Mouse (Mus musculus) MEL (cell line): ENCODE measurements around the gene Txnrd1. TPM values are rescaled to one million over a fixed set of nuclear protein-coding genes. Genes with fewer than 3 reads are reported as not detected.

Experiments
- DNase-seq: peaks from one replicate; pipeline ENCODE4 v3.0.0; 2011; ENCODE audit warnings: low read depth, low spot score
- H3K27ac ChIP-seq: 2 replicates; pipeline ENCODE4 v1.5.1; 2012; ENCODE audit warnings: low read depth, mild to moderate bottlenecking, control low read depth, low read length, moderate library complexity; ENCODE audit not compliant: control insufficient read depth
- H3K27me3 ChIP-seq, 2 experiments: fragments of 150-350 bp in 1 of 2; sonication (generic) in 1 of 2; 2 replicates each; pipeline ENCODE4 v1.6.1; 2012; ENCODE audit warnings: low read length in 2 of 2, mild to moderate bottlenecking in 2 of 2, improper control_type of control experiment in 1 of 2, moderate library complexity in 1 of 2; ENCODE audit not compliant: insufficient read depth in 2 of 2, control insufficient read depth in 1 of 2
- H3K36me3 ChIP-seq, 2 experiments: 2 replicates each; pipeline ENCODE4 v1.6.1; 2012 to 2014; ENCODE audit warnings: low read length in 2 of 2, improper control_type of control experiment in 1 of 2, inconsistent platforms in 1 of 2, mild to moderate bottlenecking in 1 of 2; ENCODE audit not compliant: insufficient read depth in 2 of 2, control insufficient read depth in 1 of 2
- H3K4me1 ChIP-seq, 2 experiments: fragments of 150-350 bp in 1 of 2; sonication (generic) in 1 of 2; 2 replicates each; pipeline ENCODE4 v1.6.1; 2012; ENCODE audit warnings: low read length in 2 of 2, improper control_type of control experiment in 1 of 2, mild to moderate bottlenecking in 1 of 2; ENCODE audit not compliant: insufficient read depth in 2 of 2, control insufficient read depth in 1 of 2
- H3K4me3 ChIP-seq, 2 experiments: fragments of 150-350 bp in 1 of 2; sonication (generic) in 1 of 2; 2 replicates each; pipeline ENCODE4 v1.5.1; 2012; ENCODE audit warnings: low read depth in 2 of 2, low read length in 2 of 2, mild to moderate bottlenecking in 2 of 2, moderate library complexity in 2 of 2, control low read depth in 1 of 2, improper control_type of control experiment in 1 of 2; ENCODE audit not compliant: control insufficient read depth in 1 of 2, insufficient read depth in 1 of 2
- H3K79me2 ChIP-seq: 2 replicates; pipeline ENCODE4 v1.6.1; 2012; ENCODE audit warnings: mild to moderate bottlenecking, low read length, moderate library complexity; ENCODE audit not compliant: control insufficient read depth, poor library complexity, insufficient read depth
- H3K9ac ChIP-seq: 2 replicates; pipeline ENCODE4 v1.6.1; 2012; ENCODE audit warnings: low read depth, mild to moderate bottlenecking, control low read depth, low read length, moderate library complexity; ENCODE audit not compliant: control insufficient read depth, poor library complexity, severe bottlenecking
- H3K9me3 ChIP-seq: fragments of 150-350 bp; sonication (generic); replicated peaks from 2 replicates; pipeline ENCODE4 v1.6.1; 2012; ENCODE audit warnings: mild to moderate bottlenecking, low read length, improper control_type of control experiment, moderate library complexity; ENCODE audit not compliant: insufficient read depth
- CTCF ChIP-seq, 3 experiments: IDR thresholded peaks in 2 of 3; conservative IDR thresholded peaks in 1 of 3; 2 replicates each; pipeline ENCODE4 v1.5.1; 2011 to 2012; ENCODE audit warnings: low read length in 3 of 3, low read depth in 2 of 3, mild to moderate bottlenecking in 2 of 3, improper control_type of control experiment in 1 of 3, inconsistent platforms in 1 of 3, mixed read lengths in 1 of 3, moderate library complexity in 1 of 3; ENCODE audit not compliant: control insufficient read depth in 1 of 3, insufficient read depth in 1 of 3, poor library complexity in 1 of 3, severe bottlenecking in 1 of 3
- ELF1 ChIP-seq: IDR thresholded peaks from 2 replicates; pipeline ENCODE4 v1.6.1; 2014; ENCODE audit warnings: low read depth, mild to moderate bottlenecking, inconsistent platforms, low read length, improper control_type of control experiment, moderate library complexity
- EP300 ChIP-seq, 2 experiments: IDR thresholded peaks; 2 replicates each; pipeline ENCODE4 v1.6.1; 2011; ENCODE audit warnings: improper control_type of control experiment in 2 of 2, low read length in 2 of 2, low read depth in 1 of 2, mild to moderate bottlenecking in 1 of 2
- ETS1 ChIP-seq: IDR thresholded peaks from 2 replicates; pipeline ENCODE4 v1.6.1; 2012; ENCODE audit warnings: low read depth, mild to moderate bottlenecking, inconsistent platforms, low read length, improper control_type of control experiment, moderate library complexity
- GATA1 ChIP-seq: IDR thresholded peaks from 2 replicates; pipeline ENCODE4 v1.6.1; 2011; ENCODE audit warnings: low read depth, low read length, improper control_type of control experiment
- JUND ChIP-seq: IDR thresholded peaks from 2 replicates; pipeline ENCODE4 v1.6.1; 2011; ENCODE audit warnings: low read depth, mild to moderate bottlenecking, improper control_type of control experiment, low read length
- KAT2A ChIP-seq: conservative IDR thresholded peaks from 2 replicates; pipeline ENCODE4 v1.6.1; 2012; ENCODE audit warnings: low read depth, low read length, improper control_type of control experiment, inconsistent platforms
- MAFK ChIP-seq: IDR thresholded peaks from 2 replicates; pipeline ENCODE4 v1.6.1; 2011; ENCODE audit warnings: low read depth, mild to moderate bottlenecking, low read length, improper control_type of control experiment, borderline replicate concordance
- MEF2A ChIP-seq: IDR thresholded peaks from 2 replicates; pipeline ENCODE4 v1.6.1; 2014; ENCODE audit warnings: low read depth, mild to moderate bottlenecking, inconsistent platforms, low read length, improper control_type of control experiment; ENCODE audit not compliant: poor library complexity, insufficient replicate concordance, severe bottlenecking; ENCODE audit errors: extremely low read depth
- MXI1 ChIP-seq: IDR thresholded peaks from 2 replicates; pipeline ENCODE4 v1.6.1; 2011; ENCODE audit warnings: mild to moderate bottlenecking, low read depth, low read length, improper control_type of control experiment
- MYB ChIP-seq: IDR thresholded peaks from 2 replicates; pipeline ENCODE4 v1.6.1; 2011; ENCODE audit warnings: mild to moderate bottlenecking, low read depth, low read length, improper control_type of control experiment
- MYC ChIP-seq: IDR thresholded peaks from 2 replicates; pipeline ENCODE4 v1.6.1; 2011; ENCODE audit warnings: low read depth, mild to moderate bottlenecking, low read length, improper control_type of control experiment, moderate library complexity
- NRF1 ChIP-seq: IDR thresholded peaks from 2 replicates; pipeline ENCODE4 v1.6.1; 2014; ENCODE audit warnings: low read depth, mild to moderate bottlenecking, inconsistent platforms, low read length, improper control_type of control experiment, moderate library complexity; ENCODE audit not compliant: poor library complexity, insufficient read depth, severe bottlenecking
- RAD21 ChIP-seq: IDR thresholded peaks from 2 replicates; pipeline ENCODE4 v1.6.1; 2011; ENCODE audit warnings: mild to moderate bottlenecking, low read depth, low read length, improper control_type of control experiment
- SIN3A ChIP-seq: IDR thresholded peaks from 2 replicates; pipeline ENCODE4 v1.6.1; 2012; ENCODE audit warnings: low read length, improper control_type of control experiment, inconsistent platforms
- TBP ChIP-seq: IDR thresholded peaks from 2 replicates; pipeline ENCODE4 v1.8.0; 2011; ENCODE audit warnings: low read depth, low read length, improper control_type of control experiment
- USF2 ChIP-seq, 2 experiments: IDR thresholded peaks; 2 replicates each; pipeline ENCODE4 v1.6.1; 2011 to 2012; ENCODE audit warnings: improper control_type of control experiment in 2 of 2, low read length in 2 of 2, borderline replicate concordance in 1 of 2, inconsistent platforms in 1 of 2, low read depth in 1 of 2, mild to moderate bottlenecking in 1 of 2; ENCODE audit not compliant: insufficient read depth in 1 of 2
- ZMIZ1 ChIP-seq: IDR thresholded peaks from 2 replicates; pipeline ENCODE4 v1.6.1; 2012; ENCODE audit warnings: low read depth, mild to moderate bottlenecking, inconsistent platforms, low read length, improper control_type of control experiment, moderate library complexity
- ZNF384 ChIP-seq: IDR thresholded peaks from 2 replicates; pipeline ENCODE4 v1.6.1; 2012; ENCODE audit warnings: low read depth, mild to moderate bottlenecking, inconsistent platforms, low read length, improper control_type of control experiment
- polyA plus RNA-seq, 2 experiments: library from polyadenylated mRNA; stranded (reverse) in 1 of 2; unstranded in 1 of 2; fragments of >175 nt in 1 of 2; fragments of >200 nt in 1 of 2; gene quantifications; 2 replicates each; pipeline versions ENCODE4 v1.2.1 to v1.2.4; 2012; ENCODE audit warnings: low replicate concordance in 2 of 2, low read depth in 1 of 2; ENCODE audit not compliant: insufficient read length in 2 of 2, insufficient read depth in 1 of 2, missing spikeins in 1 of 2
- total RNA-seq: library from RNA; depleted of rRNA; stranded (reverse); fragments of 300-350 nt; gene quantifications from 2 replicates; pipeline ENCODE4 v1.2.3, GENCODE M21; 2012

Txnrd1 gene
- total and polyA plus RNA-seq, 3 experiments = 91.6 to 127 TPM; not detected in 1

- Histone ChIP-seq H3K4me1 (no peaks in the 10 kb centered on the region), H3K27me3 (no peaks in the 10 kb centered on the region; a peak in 1 of 4 replicates), H3K79me2 (no peaks in the 10 kb centered on the region), H3K9me3 (no peaks in the 10 kb centered on the region), H3K27ac (no peak overlapping the region), H3K9ac (no peak overlapping the region), H3K4me3 (no peak overlapping the region), H3K36me3 (no peaks in the 10 kb centered on the region)
- no peak for DNase-seq
- no peak for TF ChIP-seq CTCF (IDR thresholded peaks at IDR 0.05 in 2 of 3, conservative IDR thresholded peaks at IDR 0.05 in 1 of 3; ENCODE audit: control insufficient read depth in 1 of 3, insufficient read depth in 1 of 3, low read depth in 2 of 3, low read length in 3 of 3, poor library complexity in 1 of 3, severe bottlenecking in 1 of 3)
- TF ChIP-seq KAT2A = no peak
- TF ChIP-seq ZMIZ1 = no peak
- no peak for TF ChIP-seq MYB
- no peak for TF ChIP-seq MAFK
- no peak for TF ChIP-seq EP300 (IDR thresholded peaks at IDR 0.05; ENCODE audit: low read depth in 1 of 2, low read length in 2 of 2)
- TF ChIP-seq MYC = no peak
- no peak for TF ChIP-seq NRF1
- no peak for TF ChIP-seq GATA1
Measured at GRCm38 (mm10) chr10:82844090-82844489, 10.3 kb downstream of the Txnrd1 start.

- Histone ChIP-seq H3K4me3 (no peak overlapping the region), H3K9me3 (no peaks in the 10 kb centered on the region)
- TF ChIP-seq EP300 (IDR thresholded peaks at IDR 0.05; ENCODE audit: low read depth in 1 of 2, low read length in 2 of 2) = no peak
- no peak for TF ChIP-seq JUND
- no peak for TF ChIP-seq ZMIZ1
- no peak for TF ChIP-seq MAFK
- no peak for TF ChIP-seq USF2 (IDR thresholded peaks at IDR 0.05; ENCODE audit: borderline replicate concordance in 1 of 2, insufficient read depth in 1 of 2, low read depth in 1 of 2, low read length in 2 of 2)
- TF ChIP-seq KAT2A = no peak
- TF ChIP-seq TBP = no peak
- no peak for TF ChIP-seq ELF1
- no peak for TF ChIP-seq RAD21
- TF ChIP-seq ZNF384 = no peak
- TF ChIP-seq ETS1 = no peak
- no peak for TF ChIP-seq MEF2A
- TF ChIP-seq MXI1 = no peak
- TF ChIP-seq SIN3A = no peak
- TF ChIP-seq, all 39 proteins: peak for 0
- Histone ChIP-seq H3K27ac (no peak overlapping the region), H3K36me3 (no peaks in the 10 kb centered on the region), H3K27me3 (no peaks in the 10 kb centered on the region; a peak in 1 of 4 replicates), H3K4me1 (no peaks in the 10 kb centered on the region), H3K9ac (no peak overlapping the region), H3K79me2 (no peaks in the 10 kb centered on the region)
- DNase-seq = no peak
Measured at GRCm38 (mm10) chr10:82844731-82845130, 11.0 kb downstream of the Txnrd1 start.
